Mouse (Mus musculus): Measurements from ENCODE around the gene Znhit1.

Znhit1 gene

GRCm38 (mm10) chr5:136986695-136987137 is 1.1 kb downstream of the Znhit1 start, which contains the start of gene Plod3:
Gene Plod3 (plus strand): TSS chr5:136987019.
- ATAC-seq (ENCODE audit: low TSS enrichment), result peak; percentile 92

- no peak for ATAC-seq (ENCODE audit: low TSS enrichment)
Measured at GRCm38 (mm10) chr5:136984828-136985227, 3.0 kb downstream of the Znhit1 start.

- ATAC-seq (ENCODE audit: low TSS enrichment), result no peak
Measured at GRCm38 (mm10) chr5:136982338-136982930, 5.4 kb downstream of the Znhit1 start.

- no peak for ATAC-seq (ENCODE audit: low TSS enrichment)
Measured at GRCm38 (mm10) chr5:136980974-136981373, 6.8 kb downstream of the Znhit1 start.

- no peak for ATAC-seq (ENCODE audit: low TSS enrichment)
Measured at GRCm38 (mm10) chr5:136979762-136980161, 8.1 kb downstream of the Znhit1 start.

- ATAC-seq (ENCODE audit: low TSS enrichment), result no peak
Measured at GRCm38 (mm10) chr5:136977769-136978168, 10.1 kb downstream of the Znhit1 start.

- no peak for ATAC-seq (ENCODE audit: low TSS enrichment)
Measured at GRCm38 (mm10) chr5:136973670-136974069, 14.2 kb downstream of the Znhit1 start.

GRCm38 (mm10) chr5:136970703-136971102 is 17.1 kb downstream of the Znhit1 start:
- peak; percentile 62; the same call in 1 of the 2 replicates for ATAC-seq (ENCODE audit: low TSS enrichment)

- ATAC-seq (ENCODE audit: low TSS enrichment), result no peak
Measured at GRCm38 (mm10) chr5:136967592-136967991, 20.2 kb downstream of the Znhit1 start.

GRCm38 (mm10) chr5:136966861-136967455 is 20.9 kb downstream of the Znhit1 start:
- no peak for ATAC-seq (ENCODE audit: low TSS enrichment)

- ATAC-seq (ENCODE audit: low TSS enrichment), result no peak
Measured at GRCm38 (mm10) chr5:136966331-136966730, 21.5 kb downstream of the Znhit1 start, which contains the start of gene Cldn15. Gene Cldn15 (plus strand): TSS chr5:136966616.

- ATAC-seq (ENCODE audit: low TSS enrichment), result no peak
Measured at GRCm38 (mm10) chr5:136965686-136966085, 22.1 kb downstream of the Znhit1 start.

- ATAC-seq (ENCODE audit: low TSS enrichment), result no peak
Measured at GRCm38 (mm10) chr5:136965210-136965609, 22.6 kb downstream of the Znhit1 start.

GRCm38 (mm10) chr5:136962966-136963540 is 24.8 kb downstream of the Znhit1 start:
- ATAC-seq (ENCODE audit: low TSS enrichment), result no peak

- peak; percentile 41; the same call in 1 of the 2 replicates for ATAC-seq (ENCODE audit: low TSS enrichment)
Measured at GRCm38 (mm10) chr5:136962501-136962900, 25.3 kb downstream of the Znhit1 start.

- peak; percentile 92 for ATAC-seq (ENCODE audit: low TSS enrichment)
Measured at GRCm38 (mm10) chr5:136961983-136962461, 25.8 kb downstream of the Znhit1 start.

GRCm38 (mm10) chr5:136961334-136961982 is 26.4 kb downstream of the Znhit1 start:
- no peak for ATAC-seq (ENCODE audit: low TSS enrichment)

- ATAC-seq (ENCODE audit: low TSS enrichment), result no peak
Measured at GRCm38 (mm10) chr5:136960053-136960452, 27.8 kb downstream of the Znhit1 start.

- no peak for ATAC-seq (ENCODE audit: low TSS enrichment)
Measured at GRCm38 (mm10) chr5:136958991-136959605, 28.7 kb downstream of the Znhit1 start.

GRCm38 (mm10) chr5:136957250-136957649 is 30.6 kb downstream of the Znhit1 start:
- ATAC-seq (ENCODE audit: low TSS enrichment), result no peak

GRCm38 (mm10) chr5:136955622-136956021 is 32.2 kb downstream of the Znhit1 start:
- no peak for ATAC-seq (ENCODE audit: low TSS enrichment)

- peak; percentile 27; the same call in 1 of the 2 replicates for ATAC-seq (ENCODE audit: low TSS enrichment)
Measured at GRCm38 (mm10) chr5:136953440-136953951, 34.3 kb downstream of the Znhit1 start.
